Mouse (Mus musculus): Measurements from ENCODE around the gene Cbwd1. TPM values are rescaled to one million over a fixed set of nuclear protein-coding genes. Genes with fewer than 3 reads are reported as not detected.

Cbwd1 gene
- polyA plus RNA-seq, 1 experiment = 11.7 TPM

- no peak for TF ChIP-seq POLR2A (IDR thresholded peaks at IDR 0.05; ENCODE audit: borderline replicate concordance, extremely low read depth, insufficient read depth, insufficient read length, poor library complexity, severe bottlenecking)
- DNase-seq (ENCODE audit: low read depth) = no peak
Measured at GRCm38 (mm10) chr19:24902821-24903220, 58.6 kb downstream of the Cbwd1 start.

GRCm38 (mm10) chr19:24902256-24902655 is 59.2 kb downstream of the Cbwd1 start:
- DNase-seq (ENCODE audit: low read depth) = no peak
- TF ChIP-seq POLR2A (IDR thresholded peaks at IDR 0.05; ENCODE audit: borderline replicate concordance, extremely low read depth, insufficient read depth, insufficient read length, poor library complexity, severe bottlenecking) = no peak
- no peak for TF ChIP-seq CTCF (IDR thresholded peaks at IDR 0.05; ENCODE audit: borderline replicate concordance, extremely low read depth, insufficient read depth, insufficient read length)

- DNase-seq (ENCODE audit: low read depth) = no peak
- TF ChIP-seq CTCF (IDR thresholded peaks at IDR 0.05; ENCODE audit: borderline replicate concordance, extremely low read depth, insufficient read depth, insufficient read length) (no peak), POLR2A (IDR thresholded peaks at IDR 0.05; ENCODE audit: borderline replicate concordance, extremely low read depth, insufficient read depth, insufficient read length, poor library complexity, severe bottlenecking) (no peak)
Measured at GRCm38 (mm10) chr19:24901666-24902065, 59.7 kb downstream of the Cbwd1 start.

GRCm38 (mm10) chr19:24900581-24901220 is 60.7 kb downstream of the Cbwd1 start, which contains the start of gene Foxd4:
Gene Foxd4 (minus strand): TSS chr19:24901197.
- no peak for TF ChIP-seq CTCF (IDR thresholded peaks at IDR 0.05; ENCODE audit: borderline replicate concordance, extremely low read depth, insufficient read depth, insufficient read length)
- TF ChIP-seq POLR2A (IDR thresholded peaks at IDR 0.05; ENCODE audit: borderline replicate concordance, extremely low read depth, insufficient read depth, insufficient read length, poor library complexity, severe bottlenecking) = no peak
- no peak for DNase-seq (ENCODE audit: low read depth)

- TF ChIP-seq POLR2A (IDR thresholded peaks at IDR 0.05; ENCODE audit: borderline replicate concordance, extremely low read depth, insufficient read depth, insufficient read length, poor library complexity, severe bottlenecking) (no peak), CTCF (IDR thresholded peaks at IDR 0.05; ENCODE audit: borderline replicate concordance, extremely low read depth, insufficient read depth, insufficient read length) (no peak)
- peak; percentile 68 for DNase-seq (ENCODE audit: low read depth)
Measured at GRCm38 (mm10) chr19:24899578-24900544, 61.5 kb downstream of the Cbwd1 start.

GRCm38 (mm10) chr19:24898737-24899577 is 62.5 kb downstream of the Cbwd1 start:
- peak; percentile 67 for DNase-seq (ENCODE audit: low read depth)
- TF ChIP-seq CTCF (IDR thresholded peaks at IDR 0.05; ENCODE audit: borderline replicate concordance, extremely low read depth, insufficient read depth, insufficient read length) = no peak
- no peak for TF ChIP-seq POLR2A (IDR thresholded peaks at IDR 0.05; ENCODE audit: borderline replicate concordance, extremely low read depth, insufficient read depth, insufficient read length, poor library complexity, severe bottlenecking)

GRCm38 (mm10) chr19:24897896-24898736 is 63.3 kb downstream of the Cbwd1 start:
- DNase-seq (ENCODE audit: low read depth) = peak; percentile 49
- TF ChIP-seq CTCF (IDR thresholded peaks at IDR 0.05; ENCODE audit: borderline replicate concordance, extremely low read depth, insufficient read depth, insufficient read length) (no peak), POLR2A (IDR thresholded peaks at IDR 0.05; ENCODE audit: borderline replicate concordance, extremely low read depth, insufficient read depth, insufficient read length, poor library complexity, severe bottlenecking) (no peak)

GRCm38 (mm10) chr19:24897006-24897895 is 64.2 kb downstream of the Cbwd1 start:
- peak; percentile 31 for DNase-seq (ENCODE audit: low read depth)
- no peak for TF ChIP-seq POLR2A (IDR thresholded peaks at IDR 0.05; ENCODE audit: borderline replicate concordance, extremely low read depth, insufficient read depth, insufficient read length, poor library complexity, severe bottlenecking)
- no peak for TF ChIP-seq CTCF (IDR thresholded peaks at IDR 0.05; ENCODE audit: borderline replicate concordance, extremely low read depth, insufficient read depth, insufficient read length)

- TF ChIP-seq CTCF (IDR thresholded peaks at IDR 0.05; ENCODE audit: borderline replicate concordance, extremely low read depth, insufficient read depth, insufficient read length) (no peak), POLR2A (IDR thresholded peaks at IDR 0.05; ENCODE audit: borderline replicate concordance, extremely low read depth, insufficient read depth, insufficient read length, poor library complexity, severe bottlenecking) (no peak)
- no peak for DNase-seq (ENCODE audit: low read depth)
Measured at GRCm38 (mm10) chr19:24896536-24896935, 64.9 kb downstream of the Cbwd1 start.
